Mouse (Mus musculus) stomach, postnatal 0 days (tissue): ENCODE data around the gene Fndc7. TPM values are rescaled to one million over a fixed set of nuclear protein-coding genes. Genes with fewer than 3 reads are reported as not detected.
"Not testable (repeated sequence)": the region's sequence is repeated elsewhere in the genome, so short reads cannot be mapped to it uniquely, and the experiment has no call there.

Experiments used
- ATAC-seq: fragments of 200-750 bp; cut with Nextera tagmentation; 2 replicates; pipeline ENCODE4 v1.8.0; 2017; ENCODE audit not compliant: low FRiP score, low TSS enrichment
- DNase-seq: peaks from one replicate; pipeline ENCODE4 v3.0.0-alpha.2; 2016; ENCODE audit warnings: low spot score
- H3K27ac ChIP-seq: fragments of 300-500 bp; sonication (generic); replicated peaks from 2 replicates; pipeline ENCODE4 v1.5.1; 2014; ENCODE audit warnings: mild to moderate bottlenecking, control low read depth
- H3K27me3 ChIP-seq: fragments of 300-500 bp; sonication (generic); 2 replicates; pipeline ENCODE4 v1.6.1; 2014; ENCODE audit warnings: low read length; ENCODE audit not compliant: control insufficient read depth, insufficient read depth
- H3K36me3 ChIP-seq: fragments of 300-500 bp; sonication (generic); 2 replicates; pipeline ENCODE4 v1.6.1; 2014; ENCODE audit warnings: low read length, mixed read lengths; ENCODE audit not compliant: control insufficient read depth, insufficient read depth
- H3K4me1 ChIP-seq: fragments of 300-500 bp; sonication (generic); replicated peaks from 2 replicates; pipeline ENCODE4 v1.6.1; 2014; ENCODE audit warnings: antibody characterized with exemption; ENCODE audit not compliant: control insufficient read depth, insufficient read depth
- H3K4me2 ChIP-seq: fragments of 300-500 bp; sonication (generic); replicated peaks from 2 replicates; pipeline ENCODE4 v1.6.1; 2014; ENCODE audit warnings: low read depth, mild to moderate bottlenecking, control low read depth, moderate library complexity
- H3K4me3 ChIP-seq: fragments of 300-500 bp; sonication (generic); 2 replicates; pipeline ENCODE4 v1.5.1; 2014; ENCODE audit warnings: low read depth, low read length, control low read depth
- H3K9ac ChIP-seq: fragments of 300-500 bp; sonication (generic); 2 replicates; pipeline ENCODE4 v1.6.1; 2014; ENCODE audit warnings: mild to moderate bottlenecking, low read length, control low read depth, mixed read lengths
- H3K9me3 ChIP-seq: fragments of 300-500 bp; sonication (generic); 2 replicates; pipeline ENCODE4 v1.6.1; 2016; ENCODE audit warnings: low read length; ENCODE audit not compliant: control insufficient read depth
- CTCF ChIP-seq: IDR thresholded peaks from 2 replicates; pipeline ENCODE4 v1.5.1; 2016; ENCODE audit warnings: antibody characterized with exemption, low read depth, mild to moderate bottlenecking, moderate library complexity
- EP300 ChIP-seq: optimal IDR thresholded peaks from 2 replicates; pipeline ENCODE3; 2016; ENCODE audit warnings: antibody characterized with exemption
- WGBS: fragments of 180-500 bp; shearing (Covaris S2); extraction: QIAGEN DNeasy Blood & Tissue Kit; methylation state at CpG from one replicate; pipeline ENCODE4 v1.1.7; 2014; 5-methylcytosine and 5-hydroxymethylcytosine counted together
- polyA plus RNA-seq: library from polyadenylated mRNA; unstranded; fragments of >200 nt; fragmentation: Nextera tagmentation; extraction: Ambion mirVana; gene quantifications from 2 replicates; pipeline ENCODE4 v1.2.1, GENCODE M21; 2015

Fndc7 gene
- polyA plus RNA-seq, 1 experiment from 2014 or later = 0.28 TPM

DNA sequence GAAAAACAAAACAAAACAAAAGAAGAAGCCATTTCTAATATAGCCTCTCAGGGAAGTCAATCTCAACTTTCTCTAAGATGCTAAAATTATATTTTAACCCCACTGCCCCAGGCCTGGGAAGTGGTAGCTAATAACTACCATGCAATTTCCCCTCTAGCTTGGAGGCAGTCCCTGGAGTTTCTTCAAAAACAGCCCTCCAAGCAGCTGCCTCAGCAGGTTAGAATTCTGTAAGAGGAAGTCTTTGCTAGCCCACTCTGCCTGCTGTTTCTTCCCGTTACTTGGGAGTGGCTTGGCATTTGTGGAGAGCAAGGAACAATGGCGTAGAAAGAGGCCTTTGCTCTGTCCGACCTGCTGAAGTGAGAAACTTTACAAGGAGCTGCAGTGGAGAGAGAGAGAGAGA lies 24.7 kb downstream of the Fndc7 start:
- no peaks in the 10 kb centered on the region for H3K27me3 ChIP-seq
- H3K27ac ChIP-seq = no peak overlapping the region
- H3K9me3 ChIP-seq = no peaks in the 10 kb centered on the region
- H3K4me3 ChIP-seq = no peak overlapping the region
- no peak overlapping the region for H3K9ac ChIP-seq
- no peaks in the 10 kb centered on the region for H3K4me1 ChIP-seq
- H3K4me2 ChIP-seq = no peak overlapping the region
- no peak for TF ChIP-seq EP300
- TF ChIP-seq CTCF = no peak
- no peaks in the 10 kb centered on the region for H3K36me3 ChIP-seq
- no peak for ATAC-seq
- DNase-seq = no peak
- WGBS = 33% methylated on average over 3 of the region's 3 CpGs

GRCm38 (mm10) chr3:108863091-108863490 lies 26.7 kb downstream of the Fndc7 start:
- no peak overlapping the region for H3K4me3 ChIP-seq
- TF ChIP-seq EP300 (no peak), CTCF (no peak)
- H3K4me2 ChIP-seq = no peak overlapping the region
- ATAC-seq (no peak), DNase-seq (no peak)
- no peaks in the 10 kb centered on the region for H3K9me3 ChIP-seq
- no peak overlapping the region for H3K9ac ChIP-seq
- no peaks in the 10 kb centered on the region for H3K4me1 ChIP-seq
- H3K36me3 ChIP-seq = no peaks in the 10 kb centered on the region
- 39% methylated on average over 10 of the region's 10 CpGs for WGBS
- H3K27ac ChIP-seq = no peak overlapping the region
- no peaks in the 10 kb centered on the region for H3K27me3 ChIP-seq

- not testable (repeated sequence) for H3K27ac ChIP-seq, H3K9me3 ChIP-seq, H3K27me3 ChIP-seq, ATAC-seq, H3K4me1 ChIP-seq, DNase-seq, H3K4me2 ChIP-seq, H3K36me3 ChIP-seq, H3K9ac ChIP-seq, H3K4me3 ChIP-seq
- WGBS = 82% methylated on average over 4 of the region's 4 CpGs
Measured at GRCm38 (mm10) chr3:108862282-108862681, 27.5 kb downstream of the Fndc7 start.

- Histone ChIP-seq H3K27me3 (no peaks in the 10 kb centered on the region), H3K9me3 (no peaks in the 10 kb centered on the region), H3K4me1 (no peaks in the 10 kb centered on the region), H3K36me3 (no peaks in the 10 kb centered on the region), H3K9ac (no peak overlapping the region), H3K4me3 (no peak overlapping the region), H3K4me2 (no peak overlapping the region), H3K27ac (no peak overlapping the region)
- ATAC-seq = no peak
- DNase-seq = no peak
- TF ChIP-seq EP300 (no peak), CTCF (no peak)
- WGBS = 77% methylated on average over 2 of the region's 2 CpGs
Measured at GRCm38 (mm10) chr3:108860786-108861185, 29.0 kb downstream of the Fndc7 start.

- peak; percentile 68 for ATAC-seq
- peak; percentile 42 for TF ChIP-seq CTCF
- TF ChIP-seq EP300 = peak; percentile 77
- peak; percentile 39 for DNase-seq
- Histone ChIP-seq H3K9me3 (no peaks in the 10 kb centered on the region), H3K36me3 (no peaks in the 10 kb centered on the region), H3K4me2 (peak overlapping the region; percentile 35), H3K4me3 (no peak overlapping the region), H3K27ac (peak overlapping the region; percentile 77), H3K9ac (no peak overlapping the region), H3K4me1 (no peaks in the 10 kb centered on the region), H3K27me3 (no peaks in the 10 kb centered on the region)
- 28% methylated on average over 7 of the region's 7 CpGs for WGBS
Measured at GRCm38 (mm10) chr3:108858231-108858770, 31.5 kb downstream of the Fndc7 start.

DNA sequence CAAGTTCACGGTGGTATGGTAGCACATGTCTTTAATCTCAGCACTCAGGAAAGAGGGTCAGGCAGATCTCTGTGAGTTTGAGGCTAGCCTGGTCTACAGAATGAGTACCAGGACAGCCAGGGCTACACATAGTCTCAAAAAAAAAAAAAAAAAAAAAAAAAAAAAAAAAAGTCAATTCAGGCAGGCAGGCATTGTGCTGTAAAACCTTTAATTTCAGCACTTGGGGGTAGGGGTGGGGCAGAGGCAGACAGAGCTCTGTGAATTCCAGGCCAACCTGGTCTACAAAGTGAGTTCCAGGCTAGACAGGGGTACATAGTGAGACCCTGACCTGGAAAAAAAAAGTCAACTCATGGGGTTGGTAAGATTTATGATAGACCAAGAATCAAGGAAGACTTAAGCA lies 32.1 kb downstream of the Fndc7 start:
- TF ChIP-seq EP300 = no peak
- H3K27ac ChIP-seq = peak overlapping the region; percentile 77
- WGBS = 77% methylated on average over 1 of the region's 1 CpGs
- H3K4me2 ChIP-seq = peak overlapping the region; percentile 35; the same call in 1 of the 2 replicates
- H3K4me3 ChIP-seq = no peak overlapping the region
- no peaks in the 10 kb centered on the region for H3K9me3 ChIP-seq
- H3K27me3 ChIP-seq = no peaks in the 10 kb centered on the region
- H3K9ac ChIP-seq = no peak overlapping the region
- ATAC-seq (no peak), DNase-seq (no peak)
- no peaks in the 10 kb centered on the region for H3K36me3 ChIP-seq
- H3K4me1 ChIP-seq = no peaks in the 10 kb centered on the region
